Mouse (Mus musculus): ENCODE measurements around the gene Gba2. TPM values are rescaled to one million over a fixed set of nuclear protein-coding genes. Genes with fewer than 3 reads are reported as not detected.

Gene Gba2
- polyA plus RNA-seq, 1 experiment: 87.0 TPM

DNA sequence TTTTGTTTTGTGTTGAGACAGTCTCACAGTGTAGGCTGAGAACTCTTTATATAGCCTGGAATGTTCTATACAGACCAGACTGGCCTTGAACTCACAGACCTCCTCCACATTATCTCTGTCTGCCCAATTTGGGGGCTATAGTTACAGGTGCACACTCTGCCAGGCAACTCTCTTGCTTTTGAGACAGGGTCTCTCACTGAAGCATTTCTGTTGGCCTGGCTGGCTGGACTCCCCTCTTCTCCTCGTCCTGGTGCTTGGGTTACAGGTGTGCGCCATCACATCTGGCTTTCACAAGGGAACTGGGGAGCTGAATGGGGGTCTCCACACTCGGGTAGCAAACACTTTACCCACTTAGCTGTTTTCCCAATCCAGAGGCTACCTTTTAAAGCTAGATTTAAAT is 13.3 kb upstream of the Gba2 start:
- no peaks in the 10 kb centered on the region for H3K36me3 ChIP-seq (ENCODE audit: control insufficient read depth, insufficient read depth, low read length)
- no peaks in the 10 kb centered on the region for H3K4me1 ChIP-seq (replicated peaks; ENCODE audit: control insufficient read depth, insufficient read depth, low read length)
- no peak for DNase-seq
- H3K4me3 ChIP-seq (ENCODE audit: control insufficient read depth, insufficient read depth, low read length): no peak overlapping the region
- WGBS: 89% methylated on average over 3 of the region's 3 CpGs
- H3K27ac ChIP-seq (ENCODE audit: control insufficient read depth, insufficient read depth, low read length): no peak overlapping the region
- H3K27me3 ChIP-seq (ENCODE audit: control insufficient read depth, insufficient read depth, low read length): no peaks in the 10 kb centered on the region
- TF ChIP-seq CTCF (IDR thresholded peaks at IDR 0.05; ENCODE audit: borderline replicate concordance, control insufficient read depth, extremely low read depth, insufficient read depth, low read length, poor library complexity) (no peak), POLR2A (IDR thresholded peaks at IDR 0.05; ENCODE audit: control insufficient read depth, extremely low read depth, insufficient read depth, low read length, poor library complexity) (no peak)

DNA sequence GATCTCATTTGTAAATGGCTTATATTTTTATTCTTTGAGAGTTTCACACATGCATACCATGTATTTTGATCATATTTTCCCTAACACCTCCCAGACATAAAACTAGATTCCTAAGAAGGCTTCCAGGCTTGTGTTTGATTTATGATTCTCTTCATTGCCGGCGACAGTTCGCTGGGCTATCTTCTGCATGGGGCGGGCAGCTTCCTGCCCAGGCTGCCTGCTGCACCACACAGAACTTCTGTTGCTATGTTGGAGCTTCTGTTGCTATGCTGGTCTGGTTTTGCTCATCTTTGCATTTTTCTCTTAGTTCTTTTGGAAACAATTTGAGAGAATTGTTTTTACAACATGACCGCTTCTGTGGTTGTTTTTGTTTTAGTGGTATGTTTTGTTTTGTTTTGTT is 12.9 kb upstream of the Gba2 start:
- Histone ChIP-seq H3K36me3 (ENCODE audit: control insufficient read depth, insufficient read depth, low read length) (no peaks in the 10 kb centered on the region), H3K4me1 (replicated peaks; ENCODE audit: control insufficient read depth, insufficient read depth, low read length) (0 out of 2 replicates have a peak, but pooled peaks cover under 1% of the 10 kb centered on the region), H3K27ac (ENCODE audit: control insufficient read depth, insufficient read depth, low read length) (no peak overlapping the region), H3K27me3 (ENCODE audit: control insufficient read depth, insufficient read depth, low read length) (no peaks in the 10 kb centered on the region), H3K4me3 (ENCODE audit: control insufficient read depth, insufficient read depth, low read length) (no peak overlapping the region)
- no peak for TF ChIP-seq CTCF (IDR thresholded peaks at IDR 0.05; ENCODE audit: borderline replicate concordance, control insufficient read depth, extremely low read depth, insufficient read depth, low read length, poor library complexity)
- 32% methylated on average over 5 of the region's 5 CpGs for WGBS
- no peak for DNase-seq

DNA sequence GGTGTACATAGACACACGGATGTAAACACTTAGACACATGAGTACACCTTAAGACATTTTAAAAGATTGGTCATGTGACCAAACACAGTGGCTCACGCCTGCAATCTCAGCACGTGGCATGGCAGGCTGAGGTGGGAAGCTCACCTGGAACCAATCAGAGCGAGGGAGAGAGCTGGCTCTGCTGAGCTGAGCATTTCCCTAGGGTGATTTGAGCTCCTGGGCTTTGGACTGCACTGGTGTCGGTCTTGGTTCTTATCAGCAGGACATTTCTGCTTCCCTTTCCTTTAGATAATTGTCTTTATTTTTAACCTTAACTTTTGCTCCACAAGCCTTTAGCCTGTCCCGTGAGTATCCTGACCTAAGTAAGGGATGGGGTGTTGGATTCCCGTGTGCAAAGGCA is 9.0 kb upstream of the Gba2 start:
- H3K4me3 ChIP-seq (ENCODE audit: control insufficient read depth, insufficient read depth, low read length): no peak overlapping the region
- H3K36me3 ChIP-seq (ENCODE audit: control insufficient read depth, insufficient read depth, low read length): 0 out of 2 replicates have a peak, but pooled peaks cover 5% of the 10 kb centered on the region
- H3K27me3 ChIP-seq (ENCODE audit: control insufficient read depth, insufficient read depth, low read length): no peaks in the 10 kb centered on the region
- H3K27ac ChIP-seq (ENCODE audit: control insufficient read depth, insufficient read depth, low read length): no peak overlapping the region
- no peak for DNase-seq
- TF ChIP-seq CTCF (IDR thresholded peaks at IDR 0.05; ENCODE audit: borderline replicate concordance, control insufficient read depth, extremely low read depth, insufficient read depth, low read length, poor library complexity) (no peak), POLR2A (IDR thresholded peaks at IDR 0.05; ENCODE audit: control insufficient read depth, extremely low read depth, insufficient read depth, low read length, poor library complexity) (no peak)
- 0 out of 2 replicates have a peak, but pooled peaks cover 3% of the 10 kb centered on the region for H3K4me1 ChIP-seq (replicated peaks; ENCODE audit: control insufficient read depth, insufficient read depth, low read length)
- WGBS: 66% methylated on average over 7 of the region's 7 CpGs

DNA sequence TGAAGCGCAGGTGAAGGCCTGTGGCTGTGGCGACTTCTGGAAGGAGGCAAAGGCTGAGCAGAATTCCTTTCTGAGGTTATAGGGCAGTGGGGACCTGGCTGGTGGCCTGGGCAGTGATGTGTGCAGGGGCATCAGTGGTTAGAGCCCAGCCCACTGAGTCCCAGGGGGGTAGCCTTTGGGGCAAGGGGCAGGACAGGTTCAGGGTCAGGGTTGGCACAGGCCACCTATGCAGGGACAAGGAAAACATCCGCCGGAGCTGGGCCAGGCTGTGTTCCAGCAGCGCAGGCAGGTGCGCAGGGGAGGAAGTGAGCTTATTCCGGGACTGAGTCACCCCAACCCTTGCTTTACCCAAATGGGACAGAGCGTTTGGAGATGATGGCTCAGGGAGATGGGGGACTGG is 7.7 kb upstream of the Gba2 start:
- no peak overlapping the region for H3K27ac ChIP-seq (ENCODE audit: control insufficient read depth, insufficient read depth, low read length)
- WGBS: 43% methylated on average over 8 of the region's 8 CpGs
- peaks cover 5% of the 10 kb centered on the region; the same call in 1 of the 2 replicates for H3K36me3 ChIP-seq (ENCODE audit: control insufficient read depth, insufficient read depth, low read length)
- DNase-seq: no peak
- no peak overlapping the region for H3K4me3 ChIP-seq (ENCODE audit: control insufficient read depth, insufficient read depth, low read length)
- TF ChIP-seq POLR2A (IDR thresholded peaks at IDR 0.05; ENCODE audit: control insufficient read depth, extremely low read depth, insufficient read depth, low read length, poor library complexity) (no peak), CTCF (IDR thresholded peaks at IDR 0.05; ENCODE audit: borderline replicate concordance, control insufficient read depth, extremely low read depth, insufficient read depth, low read length, poor library complexity) (no peak)
- H3K4me1 ChIP-seq (replicated peaks; ENCODE audit: control insufficient read depth, insufficient read depth, low read length): 0 out of 2 replicates have a peak, but pooled peaks cover 3% of the 10 kb centered on the region
- H3K27me3 ChIP-seq (ENCODE audit: control insufficient read depth, insufficient read depth, low read length): no peaks in the 10 kb centered on the region

DNA sequence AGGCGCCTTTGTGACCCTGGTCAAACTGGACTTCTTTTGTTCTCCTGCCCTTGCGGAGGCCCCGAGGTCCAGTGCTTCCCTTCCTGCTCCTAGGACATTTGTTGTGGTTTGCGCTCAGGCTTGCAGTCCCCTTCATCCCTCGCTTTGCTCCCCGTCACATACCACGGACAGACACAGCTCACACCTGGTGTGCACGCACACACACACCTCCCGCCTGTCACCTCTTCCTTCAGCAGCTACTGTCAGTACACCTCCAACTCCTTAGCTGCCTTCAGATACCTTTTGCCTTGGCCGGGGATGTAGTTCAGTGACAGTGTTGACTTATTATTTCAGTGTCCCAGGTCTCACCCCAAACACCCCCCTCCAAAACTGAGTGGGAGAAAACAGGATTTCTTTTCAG is 7.0 kb upstream of the Gba2 start:
- H3K27ac ChIP-seq (ENCODE audit: control insufficient read depth, insufficient read depth, low read length): no peak overlapping the region
- 71% methylated on average over 10 of the region's 10 CpGs for WGBS

DNA sequence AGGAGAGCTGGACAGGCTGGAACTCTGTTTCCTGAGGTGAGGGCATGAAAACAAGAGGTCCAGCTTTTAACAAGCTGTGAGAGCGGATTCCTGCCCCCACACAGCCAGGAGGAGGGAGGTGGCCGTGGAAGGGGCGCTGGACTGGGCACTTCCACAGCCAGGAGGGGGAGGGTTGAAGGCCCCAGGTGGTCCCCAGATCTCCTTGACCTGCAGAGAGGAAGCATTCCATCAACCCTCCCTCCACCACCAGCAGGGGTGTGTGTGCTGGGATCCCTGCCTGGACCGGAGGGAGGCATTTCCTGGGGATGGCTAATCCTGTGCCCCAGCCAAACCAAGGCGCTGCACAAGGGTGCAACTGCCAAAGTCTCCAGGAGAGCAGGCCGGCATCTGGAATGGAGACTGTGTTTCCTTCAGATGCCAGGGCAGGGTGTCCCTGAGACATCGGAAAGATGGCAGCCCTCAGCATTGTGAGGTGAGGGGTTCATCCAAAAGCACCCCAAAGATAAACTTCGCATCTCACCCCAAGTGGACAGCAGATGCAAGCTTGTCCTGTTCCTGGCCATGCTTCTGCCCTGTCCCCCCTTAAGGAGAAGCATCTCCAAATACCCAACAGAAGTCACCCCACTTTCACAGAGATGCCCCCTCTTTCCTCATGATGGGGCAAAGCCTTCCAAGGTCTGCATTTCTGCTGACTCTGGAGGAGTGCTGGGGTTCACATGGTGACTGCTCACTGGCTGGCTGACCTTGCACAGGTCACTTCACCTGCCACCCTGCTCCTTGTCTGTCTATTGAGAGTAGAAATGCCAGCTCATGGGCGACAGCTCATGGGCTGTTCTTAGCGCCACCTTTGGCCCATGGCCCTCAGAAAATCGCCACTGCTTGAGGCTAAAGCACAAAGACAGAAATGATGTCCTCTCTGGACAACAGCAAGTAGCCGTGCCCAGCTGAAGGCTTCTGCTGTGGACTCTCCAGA is 6.1 kb upstream of the Gba2 start, which contains the start of gene Msmp:
TSS of gene Msmp (minus strand) at position 51 of the 973 bp plus-strand sequence.
- Histone ChIP-seq H3K36me3 (ENCODE audit: control insufficient read depth, insufficient read depth, low read length) (peaks cover 5% of the 10 kb centered on the region; the same call in 1 of the 2 replicates), H3K27me3 (ENCODE audit: control insufficient read depth, insufficient read depth, low read length) (no peaks in the 10 kb centered on the region), H3K4me3 (ENCODE audit: control insufficient read depth, insufficient read depth, low read length) (no peak within 1 kb of the TSS), H3K4me1 (replicated peaks; ENCODE audit: control insufficient read depth, insufficient read depth, low read length) (peaks cover 4% of the 10 kb centered on the region; the same call in 1 of the 2 replicates), H3K27ac (ENCODE audit: control insufficient read depth, insufficient read depth, low read length) (no peak within 1 kb of the TSS)
- no peak for TF ChIP-seq CTCF (IDR thresholded peaks at IDR 0.05; ENCODE audit: borderline replicate concordance, control insufficient read depth, extremely low read depth, insufficient read depth, low read length, poor library complexity)
- TF ChIP-seq POLR2A (IDR thresholded peaks at IDR 0.05; ENCODE audit: control insufficient read depth, extremely low read depth, insufficient read depth, low read length, poor library complexity): no peak
- no peak for DNase-seq
- WGBS: 97% methylated on average over 12 of the region's 12 CpGs

More for the DNA sequence above, 7.0 kb upstream of the Gba2 start:
- H3K4me1 ChIP-seq (replicated peaks; ENCODE audit: control insufficient read depth, insufficient read depth, low read length): 0 out of 2 replicates have a peak, but pooled peaks cover 3% of the 10 kb centered on the region
- no peak overlapping the region for H3K4me3 ChIP-seq (ENCODE audit: control insufficient read depth, insufficient read depth, low read length)
- DNase-seq: no peak
- peaks cover 5% of the 10 kb centered on the region; the same call in 1 of the 2 replicates for H3K36me3 ChIP-seq (ENCODE audit: control insufficient read depth, insufficient read depth, low read length)
- TF ChIP-seq CTCF (IDR thresholded peaks at IDR 0.05; ENCODE audit: borderline replicate concordance, control insufficient read depth, extremely low read depth, insufficient read depth, low read length, poor library complexity) (no peak), POLR2A (IDR thresholded peaks at IDR 0.05; ENCODE audit: control insufficient read depth, extremely low read depth, insufficient read depth, low read length, poor library complexity) (no peak)
- no peaks in the 10 kb centered on the region for H3K27me3 ChIP-seq (ENCODE audit: control insufficient read depth, insufficient read depth, low read length)

All from thymus, adult 2 months (tissue).